Mouse (Mus musculus) liver, postnatal 0 days (tissue): ENCODE results near the gene Bcl10. TPM values are rescaled to one million over a fixed set of nuclear protein-coding genes. Genes with fewer than 3 reads are reported as not detected.

Source experiments
- ATAC-seq: fragments of 200-750 bp; cut with Nextera tagmentation; 2 replicates; pipeline ENCODE4 v1.8.0; 2017; ENCODE audit warnings: mild to moderate bottlenecking, moderate library complexity
- DNase-seq: peaks from one replicate; pipeline ENCODE4 v3.0.0-alpha.2; 2016
- H3K27ac ChIP-seq: fragments of 300-500 bp; sonication (generic); 2 replicates; pipeline ENCODE4 v1.5.1; 2014; ENCODE audit warnings: antibody characterized with exemption, moderate library complexity, mild to moderate bottlenecking, low read depth
- H3K27me3 ChIP-seq: fragments of 300-500 bp; sonication (generic); 2 replicates; pipeline ENCODE4 v1.6.1; 2014; ENCODE audit warnings: low read length, control low read depth, mixed read lengths; ENCODE audit not compliant: insufficient read depth
- H3K36me3 ChIP-seq: fragments of 300-500 bp; sonication (generic); replicated peaks from 2 replicates; pipeline ENCODE4 v1.6.1; 2014; ENCODE audit warnings: mild to moderate bottlenecking, control low read depth, low read length, moderate library complexity, mixed read lengths; ENCODE audit not compliant: insufficient read depth
- H3K4me1 ChIP-seq: fragments of 300-500 bp; sonication (generic); 2 replicates; pipeline ENCODE4 v1.6.1; 2014; ENCODE audit warnings: antibody characterized with exemption, mild to moderate bottlenecking, control low read depth; ENCODE audit not compliant: insufficient read depth
- H3K4me2 ChIP-seq: fragments of 300-500 bp; sonication (generic); 2 replicates; pipeline ENCODE4 v1.6.1; 2014; ENCODE audit warnings: low read depth, mild to moderate bottlenecking, low read length, moderate library complexity, mixed read lengths
- H3K4me3 ChIP-seq: fragments of 300-500 bp; sonication (generic); 2 replicates; pipeline ENCODE4 v1.5.1; 2014; ENCODE audit warnings: low read depth, low read length
- H3K9ac ChIP-seq: fragments of 300-500 bp; sonication (generic); replicated peaks from 2 replicates; pipeline ENCODE4 v1.6.1; 2014; ENCODE audit warnings: mild to moderate bottlenecking, moderate library complexity
- H3K9me3 ChIP-seq: fragments of 300-500 bp; sonication (generic); 2 replicates; pipeline ENCODE4 v1.6.1; 2016; ENCODE audit warnings: mild to moderate bottlenecking, control low read depth, low read length, mixed read lengths
- CTCF ChIP-seq: sonication (generic); IDR thresholded peaks from 2 replicates; pipeline ENCODE4 v1.5.1; 2016; ENCODE audit warnings: antibody characterized with exemption, low read depth
- EP300 ChIP-seq: IDR thresholded peaks from 2 replicates; pipeline ENCODE4 v1.6.1; 2016; ENCODE audit warnings: antibody characterized with exemption, low read depth, mild to moderate bottlenecking
- WGBS: fragments of 180-500 bp; shearing (Covaris S2); extraction: QIAGEN DNeasy Blood & Tissue Kit; methylation state at CpG from one replicate; pipeline ENCODE4 v1.1.7; 2014; ENCODE audit not compliant: insufficient replicate concordance; 5-methylcytosine and 5-hydroxymethylcytosine counted together
- polyA plus RNA-seq: library from polyadenylated mRNA; unstranded; fragments of >200 nt; fragmentation: Nextera tagmentation; extraction: Ambion mirVana; gene quantifications from 2 replicates; pipeline ENCODE4 v1.2.1, GENCODE M21; 2015

Gene Bcl10
- polyA plus RNA-seq, 1 experiment from 2014 or later = 20.9 TPM

DNA sequence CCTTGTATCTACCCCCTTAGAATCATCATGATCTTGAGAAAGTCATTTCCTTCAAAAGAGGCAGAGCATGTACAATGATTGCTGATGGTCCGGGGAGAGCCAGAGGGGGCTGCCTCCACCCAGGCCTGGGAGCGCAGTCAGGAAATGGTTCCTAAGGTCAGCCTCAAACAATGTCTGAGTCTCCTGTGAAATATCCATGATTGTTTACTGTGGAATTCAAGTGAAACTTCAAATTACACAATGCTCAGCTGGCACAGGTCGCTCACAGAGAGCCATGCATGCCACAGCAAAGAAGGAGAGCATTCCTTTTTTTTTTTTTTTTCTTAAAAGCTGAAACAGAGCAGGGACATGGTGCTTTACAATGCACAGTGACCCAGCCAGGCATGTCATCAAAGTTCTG, 30.2 kb upstream of the Bcl10 start:
- no peak overlapping the region for H3K4me3 ChIP-seq
- ATAC-seq = no peak
- no peaks in the 10 kb centered on the region for H3K9me3 ChIP-seq
- WGBS = 60% methylated on average over 3 of the region's 3 CpGs
- H3K4me2 ChIP-seq = no peak overlapping the region
- peaks cover 2% of the 10 kb centered on the region for H3K36me3 ChIP-seq
- no peak for TF ChIP-seq CTCF
- TF ChIP-seq EP300 = no peak
- H3K9ac ChIP-seq = no peak overlapping the region
- no peaks in the 10 kb centered on the region for H3K4me1 ChIP-seq
- H3K27me3 ChIP-seq = no peaks in the 10 kb centered on the region
- DNase-seq = no peak
- no peak overlapping the region for H3K27ac ChIP-seq

DNA sequence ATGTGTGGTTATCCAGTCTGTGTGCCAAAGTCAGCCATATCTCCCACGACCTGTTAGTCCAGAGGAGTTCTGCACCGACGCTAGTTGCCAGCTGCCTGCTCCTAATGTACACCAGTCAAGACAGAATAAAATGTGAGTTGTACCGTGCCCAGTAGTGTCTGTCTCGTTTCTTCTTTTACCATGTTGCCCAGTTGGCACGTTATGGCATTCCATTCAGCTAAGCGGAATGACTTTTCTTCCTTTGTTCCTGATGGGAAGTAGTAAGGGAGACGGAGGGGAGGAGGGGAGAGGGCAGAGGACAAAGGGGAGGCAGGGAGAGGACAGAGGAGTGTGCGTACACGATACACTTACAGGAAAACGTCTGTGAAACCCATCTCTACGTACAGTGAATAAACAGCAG, 28.5 kb upstream of the Bcl10 start:
- Histone ChIP-seq H3K9ac (no peak overlapping the region), H3K9me3 (no peaks in the 10 kb centered on the region), H3K4me2 (no peak overlapping the region), H3K27ac (no peak overlapping the region), H3K4me1 (no peaks in the 10 kb centered on the region), H3K4me3 (no peak overlapping the region), H3K36me3 (peaks cover 2% of the 10 kb centered on the region), H3K27me3 (no peaks in the 10 kb centered on the region)
- WGBS = 72% methylated on average over 12 of the region's 12 CpGs
- TF ChIP-seq EP300 = no peak
- no peak for TF ChIP-seq CTCF
- DNase-seq (no peak), ATAC-seq (no peak)

DNA sequence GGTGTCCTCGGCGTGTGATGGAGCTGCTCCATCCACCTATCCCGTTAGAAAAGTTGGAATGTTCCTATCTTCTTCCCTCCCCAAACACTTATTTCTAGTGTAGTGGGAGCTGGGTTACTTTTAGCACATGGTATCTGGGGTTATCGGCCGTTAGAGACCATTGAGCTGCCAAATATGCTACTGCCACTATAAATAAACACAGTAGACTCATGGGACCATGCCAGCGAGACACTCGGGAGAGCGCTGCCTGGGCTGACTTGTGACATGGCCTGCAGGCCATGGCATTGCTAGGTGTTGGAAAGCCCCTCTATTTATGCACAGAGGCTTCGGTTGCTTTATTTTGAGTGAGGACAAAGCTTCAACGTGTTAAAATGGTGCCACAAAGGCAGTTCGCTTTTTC, 24.9 kb upstream of the Bcl10 start:
- Histone ChIP-seq H3K4me2 (no peak overlapping the region), H3K4me1 (no peaks in the 10 kb centered on the region), H3K27me3 (no peaks in the 10 kb centered on the region), H3K9ac (no peak overlapping the region), H3K4me3 (no peak overlapping the region), H3K27ac (no peak overlapping the region), H3K9me3 (no peaks in the 10 kb centered on the region), H3K36me3 (no peaks in the 10 kb centered on the region)
- ATAC-seq = no peak
- no peak for DNase-seq
- TF ChIP-seq EP300 (no peak), CTCF (no peak)
- WGBS = 76% methylated on average over 11 of the region's 11 CpGs

- no peak overlapping the region for H3K9ac ChIP-seq
- H3K4me1 ChIP-seq = no peaks in the 10 kb centered on the region
- ATAC-seq (no peak), DNase-seq (no peak)
- WGBS = 78% methylated on average over 8 of the region's 8 CpGs
- no peak overlapping the region for H3K27ac ChIP-seq
- no peaks in the 10 kb centered on the region for H3K27me3 ChIP-seq
- H3K9me3 ChIP-seq = no peaks in the 10 kb centered on the region
- no peaks in the 10 kb centered on the region for H3K36me3 ChIP-seq
- H3K4me3 ChIP-seq = no peak overlapping the region
- H3K4me2 ChIP-seq = no peak overlapping the region
- TF ChIP-seq CTCF (no peak), EP300 (no peak)
Measured at GRCm38 (mm10) chr3:145899832-145900231, 22.8 kb upstream of the Bcl10 start.

- H3K4me3 ChIP-seq = no peak overlapping the region
Measured at GRCm38 (mm10) chr3:145903530-145903929, 19.1 kb upstream of the Bcl10 start.

GRCm38 (mm10) chr3:145904850-145905776, 17.5 kb upstream of the Bcl10 start:
- H3K4me2 ChIP-seq = no peak overlapping the region
- H3K4me1 ChIP-seq = no peaks in the 10 kb centered on the region
- no peak overlapping the region for H3K9ac ChIP-seq
- H3K4me3 ChIP-seq = no peak overlapping the region
- H3K9me3 ChIP-seq = no peaks in the 10 kb centered on the region
- ATAC-seq = no peak
- WGBS = 47% methylated on average over 22 of the region's 22 CpGs
- TF ChIP-seq EP300 = no peak
- TF ChIP-seq CTCF = peak; percentile 77
- H3K36me3 ChIP-seq = no peaks in the 10 kb centered on the region
- H3K27me3 ChIP-seq = no peaks in the 10 kb centered on the region
- no peak overlapping the region for H3K27ac ChIP-seq
- peak; percentile 81 for DNase-seq

More at GRCm38 (mm10) chr3:145903530-145903929, 19.1 kb upstream of the Bcl10 start:
- Histone ChIP-seq H3K4me2 (no peak overlapping the region), H3K9ac (no peak overlapping the region), H3K36me3 (no peaks in the 10 kb centered on the region), H3K4me1 (no peaks in the 10 kb centered on the region), H3K9me3 (no peaks in the 10 kb centered on the region), H3K27me3 (no peaks in the 10 kb centered on the region), H3K27ac (no peak overlapping the region)
- ATAC-seq = no peak
- 90% methylated on average over 8 of the region's 8 CpGs for WGBS
- DNase-seq = no peak
- TF ChIP-seq EP300 (no peak), CTCF (no peak)
